Mouse (Mus musculus): ENCODE data around the gene BC005624.
A peak's percentile ranks its signal among the peaks of the same experiment; 100 is the strongest.

DNA sequence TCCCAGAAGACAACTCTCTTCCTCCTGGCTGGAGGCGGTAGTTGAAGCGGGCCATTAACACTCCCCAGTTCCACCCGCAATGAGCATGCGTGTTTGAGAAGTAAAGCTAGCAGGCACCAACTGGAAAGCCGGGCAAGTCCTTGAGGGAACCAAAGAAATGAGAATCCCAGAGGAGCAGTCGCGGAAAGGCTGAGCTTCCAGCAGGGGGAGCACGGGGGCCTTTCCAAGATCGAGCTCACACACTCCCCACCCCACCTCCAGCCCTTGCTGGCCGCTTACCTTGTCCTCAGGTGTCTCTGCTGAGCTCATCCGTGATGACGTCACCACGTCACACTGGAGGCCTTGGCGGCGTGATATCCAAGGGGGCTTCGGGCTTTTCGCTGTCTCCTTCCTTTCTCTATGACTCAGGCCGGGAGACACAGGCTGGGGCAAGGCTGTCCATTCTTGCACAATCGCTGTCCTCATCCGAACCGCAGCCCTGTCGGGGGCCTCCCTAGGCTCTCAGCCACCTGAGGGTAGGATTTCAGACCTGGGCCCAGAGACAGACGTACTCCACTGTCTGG is 52.4 kb downstream of the BC005624 start, which contains the start of gene Ptges:
- TF ChIP-seq CTCF (IDR thresholded peaks at IDR 0.05; ENCODE audit: low read depth, low read length) (peak; percentile 64), EP300 (IDR thresholded peaks at IDR 0.05; ENCODE audit: insufficient read depth, low read depth, low read length) (0 out of 2 replicates have a peak, but pooled peaks have one; percentile 26)
